Mouse (Mus musculus) left cerebral cortex, adult 18-20 months (tissue): ENCODE measurements around the gene Zap70. TPM values are rescaled to one million over a fixed set of nuclear protein-coding genes. Genes with fewer than 3 reads are reported as not detected.
"Not testable (repeated sequence)": the region's sequence is repeated elsewhere in the genome, so short reads cannot be mapped to it uniquely, and the experiment has no call there.

Experiments used
- DNase-seq, 2 experiments: peaks; one replicate each; pipeline ENCODE4 v3.0.0; 2021 to 2022; ENCODE audit warnings: low spot score in 2 of 2, mixed read lengths in 1 of 2
- total RNA-seq, 2 experiments: library from RNA; stranded (reverse); gene quantifications; 2 replicates each; pipeline ENCODE4 v1.2.3; 2021

The Zap70 gene
- total RNA-seq, 2 experiments from 2014 or later = 1.3 to 2.1 TPM

DNA sequence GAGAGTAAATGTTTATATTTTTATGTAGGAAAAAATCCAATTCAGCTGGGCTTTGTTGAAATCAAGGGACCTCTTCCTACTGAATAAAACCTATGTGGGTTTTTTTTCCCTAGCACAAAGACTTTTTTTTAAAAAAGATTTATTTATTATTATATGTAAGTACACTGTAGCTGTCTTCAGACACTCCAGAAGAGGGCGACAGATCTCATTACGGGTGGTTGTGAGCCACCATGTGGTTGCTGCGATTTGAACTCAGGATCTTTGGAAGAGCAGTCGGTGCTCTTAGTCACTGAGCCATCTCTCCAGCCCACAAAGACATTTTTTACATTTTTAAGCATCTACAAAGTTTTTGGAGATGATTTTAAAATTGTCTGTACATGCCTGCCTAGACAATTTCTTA lies 60.3 kb downstream of the Zap70 start:
- DNase-seq = not testable (repeated sequence)

DNA sequence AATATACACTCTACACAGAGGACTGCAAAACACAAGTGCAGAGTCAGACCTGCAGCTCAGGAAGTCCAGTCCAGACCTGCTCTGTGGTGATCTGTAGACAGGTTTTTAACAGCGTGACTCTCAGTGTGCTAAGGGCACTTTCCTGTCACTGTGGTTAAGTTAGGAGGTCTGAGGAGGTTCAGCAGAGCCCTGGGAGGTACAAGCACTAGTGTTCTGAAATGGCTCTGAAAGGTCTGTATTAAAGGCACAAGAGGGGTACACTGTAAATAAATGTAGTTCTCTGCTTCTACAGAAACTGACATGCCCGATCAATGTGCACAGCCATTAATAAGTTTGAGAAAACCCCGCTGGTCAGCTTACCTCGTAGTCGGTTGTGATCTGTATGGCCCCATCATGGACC lies 62.8 kb downstream of the Zap70 start:
- no peak for DNase-seq

DNA sequence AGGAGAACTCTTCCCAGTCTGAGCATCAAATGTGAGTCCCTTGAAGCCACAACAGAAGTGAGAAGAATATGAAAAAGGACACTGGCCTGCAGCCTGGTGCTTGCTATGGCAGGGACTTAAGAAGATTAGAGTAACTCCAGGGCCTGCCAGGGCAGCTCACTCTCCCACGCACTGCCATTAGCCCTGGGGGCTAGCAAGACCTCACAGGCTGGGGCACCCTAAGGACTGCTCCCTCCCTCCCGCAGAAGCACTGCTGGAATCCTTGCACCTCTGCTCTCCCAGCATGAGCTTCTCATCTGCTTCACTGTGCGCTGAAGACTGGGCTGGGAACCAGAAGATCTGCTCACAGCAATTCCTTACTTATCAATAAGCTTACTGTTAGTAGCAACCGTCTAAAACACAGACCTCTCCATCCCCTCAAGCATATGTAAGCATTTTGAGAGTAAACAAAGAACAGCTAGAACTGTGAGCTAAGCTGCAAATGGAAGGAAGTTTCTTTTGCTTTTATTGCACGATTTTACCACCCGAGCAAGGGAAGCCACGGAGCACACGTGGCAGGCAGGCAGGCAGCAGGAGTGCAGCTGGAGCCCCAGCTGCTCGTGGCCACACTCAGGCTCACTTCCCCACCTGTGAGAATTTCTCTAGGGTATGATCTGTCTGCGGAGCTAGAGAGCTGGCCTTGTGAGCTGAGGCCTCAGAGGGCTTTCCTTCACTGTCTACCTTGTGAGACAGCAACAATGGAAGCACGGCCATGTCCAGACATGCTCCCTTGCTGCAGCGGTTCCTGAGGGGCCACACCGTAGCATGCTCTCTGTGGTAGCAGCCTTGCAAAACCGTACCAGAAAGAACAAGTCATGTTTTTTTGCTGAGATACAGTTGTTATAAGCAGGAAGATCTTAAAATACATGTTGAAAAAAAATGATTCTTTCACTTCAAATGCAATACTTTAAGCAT lies 69.6 kb downstream of the Zap70 start:
- no peak for DNase-seq

Other genes starting within 250 kb of the Zap70 start
- gene Cnnm3, start 249.9 kb upstream of the Zap70 start, total RNA-seq = 10 to 100 TPM; 31.7 to 34.6 TPM
- gene Ankrd23, start 224.9 kb upstream of the Zap70 start, total RNA-seq = 1 to 10 TPM; 5.4 to 5.9 TPM
- gene Gm42417, start 222.4 kb upstream of the Zap70 start, total RNA-seq = under 1 TPM in 1 of 2 experiments, not detected in 1; 0.77 TPM
- gene Ankrd39, start 214.4 kb upstream of the Zap70 start, total RNA-seq = 10 to 100 TPM; 11.5 to 11.9 TPM
- 10 to 100 TPM; 20.5 to 21.0 TPM for gene Sema4c, start 203.4 kb upstream of the Zap70 start, total RNA-seq
- gene Fam178b, start 78.6 kb upstream of the Zap70 start, total RNA-seq = not detected
- gene Cox5b, start 70.3 kb upstream of the Zap70 start, total RNA-seq = 100 to 1,000 TPM; 586 to 651 TPM
- 1 to 10 TPM in 1 of 2 experiments, not detected in 1; 1.5 TPM for gene 4933424G06Rik, start 51.6 kb upstream of the Zap70 start, total RNA-seq
- 100 to 1,000 TPM; 338 to 340 TPM for gene Actr1b, start 47.4 kb upstream of the Zap70 start, total RNA-seq
- 10 to 100 TPM; 51.7 to 55.0 TPM for gene Tmem131, start 181.9 kb downstream of the Zap70 start, total RNA-seq